Mouse (Mus musculus): ENCODE measurements around the gene Mgarp. TPM values are rescaled to one million over a fixed set of nuclear protein-coding genes. Genes with fewer than 3 reads are reported as not detected.

Gene Mgarp
- total and polyA plus RNA-seq, 3 experiments, result 0.65 to 5.2 TPM; not detected in 1

DNA sequence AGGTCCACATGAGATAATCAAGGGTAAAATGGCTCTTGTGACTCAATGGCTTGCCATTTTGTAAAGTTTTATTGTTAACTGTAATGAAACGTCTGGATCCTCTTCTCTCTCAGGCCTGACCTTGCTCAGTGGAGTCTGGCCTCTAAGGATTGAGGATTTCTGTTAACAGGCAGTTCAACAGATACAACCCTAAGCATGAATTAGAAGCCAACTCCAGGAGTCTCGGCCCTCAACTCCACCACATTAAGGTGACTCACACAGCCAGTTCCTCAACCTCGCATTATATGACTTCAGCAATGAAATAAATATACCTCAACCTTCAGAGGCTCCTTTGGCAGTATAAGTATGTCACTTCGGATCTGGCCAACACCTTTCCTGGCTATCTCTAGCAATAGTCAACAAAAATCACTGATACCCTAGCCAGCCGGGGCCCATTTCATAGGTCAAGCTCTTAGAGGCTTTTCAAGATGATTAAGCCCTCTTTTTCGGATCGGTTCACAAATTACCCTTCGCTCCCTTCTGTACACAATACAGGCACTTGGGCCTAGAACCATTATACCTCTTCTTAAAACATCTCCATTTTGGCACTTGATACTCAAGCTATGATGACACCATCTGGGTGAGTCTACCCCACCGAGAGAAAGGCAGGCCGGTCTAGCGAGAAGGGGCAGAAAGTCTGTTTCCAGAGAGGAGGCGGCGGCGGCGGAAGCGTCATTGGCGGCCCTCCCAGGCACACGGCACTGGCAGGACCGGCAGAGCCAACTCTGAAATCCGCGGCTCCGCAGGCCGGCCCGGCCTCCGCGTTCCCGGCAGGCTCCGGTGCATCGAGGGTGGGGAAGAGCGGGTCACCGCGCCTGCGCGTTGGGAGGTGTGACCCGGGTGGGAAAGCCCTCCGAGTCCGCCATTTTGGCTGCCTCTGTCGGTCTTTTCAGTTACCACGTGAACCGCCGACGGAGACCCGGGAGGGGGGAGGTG lies 18.8 kb upstream of the Mgarp start, which contains the start of gene Naa15 (continued):
- peak; percentile 89 for TF ChIP-seq NRF1 (IDR thresholded peaks at IDR 0.05; ENCODE audit: insufficient read depth, low read depth, low read length, poor library complexity, severe bottlenecking)
- no peak for TF ChIP-seq SMC3 (IDR thresholded peaks at IDR 0.05; ENCODE audit: low read depth, low read length)
- TF ChIP-seq MXI1 (IDR thresholded peaks at IDR 0.05; ENCODE audit: low read depth, low read length), result peak; percentile 99
- no peak for TF ChIP-seq CHD2 (IDR thresholded peaks at IDR 0.05; ENCODE audit: low read length)
- peak; percentile 71; the same call in 1 of the 2 replicates for TF ChIP-seq ELF1 (IDR thresholded peaks at IDR 0.05; ENCODE audit: low read depth, low read length)
- peak; percentile 85 for TF ChIP-seq MAZ (IDR thresholded peaks at IDR 0.05; ENCODE audit: low read depth, low read length)
- TF ChIP-seq CHD1 (IDR thresholded peaks at IDR 0.05; ENCODE audit: low read depth, low read length), result peak; percentile 50; the same call in 1 of the 2 replicates
- no peak for TF ChIP-seq TAL1 (IDR thresholded peaks at IDR 0.05; ENCODE audit: low read length)
- TF ChIP-seq USF1 (IDR thresholded peaks at IDR 0.05; ENCODE audit: low read depth, low read length), result peak; percentile 81
- peak; percentile 67 for TF ChIP-seq TCF12 (IDR thresholded peaks at IDR 0.05; ENCODE audit: low read depth, low read length)

DNA sequence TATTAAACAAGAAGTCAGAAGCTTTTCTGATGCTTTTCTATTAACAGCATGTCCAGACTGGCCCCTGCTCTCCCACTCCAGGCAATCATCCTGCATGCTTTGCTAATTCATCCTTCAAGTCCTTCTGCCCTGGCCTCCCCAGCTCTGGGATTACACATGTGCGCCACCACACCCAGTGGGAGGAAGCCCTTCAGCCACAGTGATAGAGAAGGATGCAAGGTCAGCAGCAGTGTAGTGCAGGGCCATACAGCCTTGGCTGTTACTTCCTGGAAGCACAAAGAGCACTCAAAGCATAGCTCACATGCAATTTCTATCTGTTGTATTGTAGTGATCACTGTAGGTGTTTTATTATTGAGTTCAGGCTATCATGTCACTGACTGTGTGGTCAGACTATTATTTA lies 16.7 kb upstream of the Mgarp start:
- Histone ChIP-seq H3K9ac (ENCODE audit: control insufficient read depth, low read depth, low read length, poor library complexity, severe bottlenecking) (no peak overlapping the region), H3K27ac (ENCODE audit: control insufficient read depth, low read depth, low read length) (no peak overlapping the region), H3K27me3 (ENCODE audit: control insufficient read depth in 1 of 2, insufficient read depth in 2 of 2, low read length in 2 of 2) (no peaks in the 10 kb centered on the region), H3K4me1 (ENCODE audit: control insufficient read depth in 1 of 2, insufficient read depth in 2 of 2, low read length in 2 of 2) (peaks cover 2 to 13% of the 10 kb centered on the region in 2 experiments), H3K9me3 (replicated peaks; ENCODE audit: insufficient read depth, low read length) (no peaks in the 10 kb centered on the region), H3K79me2 (ENCODE audit: control insufficient read depth, insufficient read depth, low read length, poor library complexity) (peaks cover 36% of the 10 kb centered on the region), H3K36me3 (ENCODE audit: control insufficient read depth in 1 of 2, insufficient read depth in 2 of 2, low read length in 2 of 2) (peaks cover 0 to 17% of the 10 kb centered on the region in 2 experiments; a peak in 2 of 4 replicates), H3K4me3 (ENCODE audit: control insufficient read depth in 1 of 2, insufficient read depth in 1 of 2, low read depth in 2 of 2, low read length in 2 of 2) (no peak overlapping the region)
- TF ChIP-seq MAX (IDR thresholded peaks at IDR 0.05; ENCODE audit: low read length) (no peak), MAFK (IDR thresholded peaks at IDR 0.05; ENCODE audit: borderline replicate concordance, low read depth, low read length) (no peak), ELF1 (IDR thresholded peaks at IDR 0.05; ENCODE audit: low read depth, low read length) (no peak), EP300 (IDR thresholded peaks at IDR 0.05; ENCODE audit: low read depth in 1 of 2, low read length in 2 of 2) (no peak), JUND (IDR thresholded peaks at IDR 0.05; ENCODE audit: low read depth, low read length) (no peak), CTCF (IDR thresholded peaks at IDR 0.05 in 2 of 3, conservative IDR thresholded peaks at IDR 0.05 in 1 of 3; ENCODE audit: control insufficient read depth in 1 of 3, insufficient read depth in 1 of 3, low read depth in 2 of 3, low read length in 3 of 3, poor library complexity in 1 of 3, severe bottlenecking in 1 of 3) (no peak), MAZ (IDR thresholded peaks at IDR 0.05; ENCODE audit: low read depth, low read length) (no peak), GABPA (IDR thresholded peaks at IDR 0.05; ENCODE audit: low read depth, low read length) (no peak), TCF12 (IDR thresholded peaks at IDR 0.05; ENCODE audit: low read depth, low read length) (no peak), UBTF (IDR thresholded peaks at IDR 0.05; ENCODE audit: borderline replicate concordance, insufficient read depth, low read depth, low read length) (no peak), RCOR1 (IDR thresholded peaks at IDR 0.05; ENCODE audit: low read depth, low read length) (no peak), ZC3H11A (IDR thresholded peaks at IDR 0.05; ENCODE audit: low read depth, low read length) (no peak), MEF2A (IDR thresholded peaks at IDR 0.05; ENCODE audit: extremely low read depth, insufficient replicate concordance, low read depth, low read length, poor library complexity, severe bottlenecking) (no peak), TAL1 (IDR thresholded peaks at IDR 0.05; ENCODE audit: low read length) (no peak), USF1 (IDR thresholded peaks at IDR 0.05; ENCODE audit: low read depth, low read length) (no peak), GATA1 (IDR thresholded peaks at IDR 0.05; ENCODE audit: low read depth, low read length) (no peak)
- no peak for DNase-seq (ENCODE audit: low read depth, low spot score)

Data from MEL (cell line).